Comparison of ENCODE assay signal across 8 mouse cellular contexts in the genomic region with DNA sequence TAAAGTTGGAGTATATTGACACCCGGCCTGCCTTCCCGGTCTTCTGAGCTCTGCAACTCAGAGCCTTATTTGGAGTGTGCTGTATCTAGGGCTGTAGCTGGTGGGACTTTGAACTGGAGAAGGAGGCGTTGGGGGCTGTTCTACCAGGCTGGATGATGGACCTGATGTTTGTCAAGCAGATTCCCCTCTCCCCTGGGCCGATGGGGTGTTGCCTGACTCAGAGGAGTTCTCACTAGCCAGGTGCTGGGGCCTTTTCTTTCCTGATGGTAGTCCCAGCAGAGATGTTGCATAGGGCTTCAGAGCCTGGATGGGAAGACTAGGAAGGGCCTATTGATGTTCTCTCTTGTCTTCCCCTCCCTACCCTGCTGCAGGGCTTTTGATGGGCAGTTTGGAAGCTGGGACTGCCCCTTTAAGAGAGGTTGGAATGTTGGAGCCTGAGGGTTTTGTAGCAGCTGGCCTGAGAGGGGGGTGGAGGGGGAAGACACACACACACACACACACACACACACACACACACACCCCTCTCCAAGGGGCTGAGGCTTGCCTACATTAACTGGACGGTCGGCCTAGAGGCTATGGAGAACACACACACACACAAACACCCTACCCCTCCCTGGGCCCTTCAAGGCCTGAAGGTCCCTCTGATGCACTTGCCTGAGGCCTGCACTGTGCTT. TPM values are rescaled to one million over a fixed set of nuclear protein-coding genes. Genes with fewer than 3 reads are reported as not detected.
A peak's percentile ranks its signal among the peaks of the same experiment; 100 is the strongest.
DNase-seq lines count a peak whose midpoint lies in the region; ATAC-seq and TF ChIP-seq lines count a peak whose summit lies in the region.

No protein-coding gene starts in this region.

- 5% methylated on average over 6 of the region's 6 CpGs for WGBS in heart, embryonic 11.5 days (ENCODE audit: insufficient replicate concordance)
- WGBS in kidney, embryonic 15.5 days, result 4% methylated on average over 6 of the region's 6 CpGs

- peak overlapping the region; percentile 88 for H3K27ac ChIP-seq in heart, embryonic 11.5 days (ENCODE audit: low read depth, low read length)
- H3K27ac ChIP-seq in kidney, embryonic 15.5 days, result peak overlapping the region; percentile 90

- no peaks in the 10 kb centered on the region for H3K27me3 ChIP-seq in heart, embryonic 11.5 days (ENCODE audit: control insufficient read depth, insufficient read depth, low read length)
- no peaks in the 10 kb centered on the region for H3K27me3 ChIP-seq in kidney, embryonic 15.5 days

- DNase-seq in layer of hippocampus, postnatal 10 days (ENCODE audit: low spot score in 2 of 2), result peak; percentile 21 to 35
- no peak for DNase-seq in layer of hippocampus, adult 9-10 months (ENCODE audit: low spot score)
- DNase-seq in brain, embryonic 14.5 days (ENCODE audit: low read depth), result peak; percentile 88
- DNase-seq in lung, postnatal 36 days, result peak; percentile 51
- no peak for DNase-seq in spleen, postnatal 14 days (ENCODE audit: low spot score in 2 of 2)
- DNase-seq in left cerebral cortex, adult 11 months (ENCODE audit: low spot score), result no peak

- H3K4me1 ChIP-seq in heart, embryonic 11.5 days (ENCODE audit: control insufficient read depth, insufficient read depth, low read length), result peaks cover 14% of the 10 kb centered on the region
- H3K4me1 ChIP-seq in kidney, embryonic 15.5 days, result peaks cover 13% of the 10 kb centered on the region

- H3K4me3 ChIP-seq in heart, embryonic 11.5 days (ENCODE audit: low read depth, low read length), result peak overlapping the region; percentile 95
- H3K4me3 ChIP-seq in kidney, embryonic 15.5 days (replicated peaks), result peak overlapping the region; percentile 68

- H3K9ac ChIP-seq in heart, embryonic 11.5 days (ENCODE audit: low read depth, low read length), result peak overlapping the region; percentile 99
- peak overlapping the region; percentile 87 for H3K9ac ChIP-seq in kidney, embryonic 15.5 days

- TF ChIP-seq CTCF in brain, embryonic 14.5 days (IDR thresholded peaks at IDR 0.05; ENCODE audit: borderline replicate concordance, extremely low read depth, insufficient read depth, insufficient read length), result no peak

- peak overlapping the region; percentile 83 for H3K4me2 ChIP-seq in heart, embryonic 11.5 days
- peak overlapping the region; percentile 85 for H3K4me2 ChIP-seq in kidney, embryonic 15.5 days

- peak; percentile 35 for ATAC-seq in heart, embryonic 11.5 days (replicated peaks; ENCODE audit: insufficient number of reproducible peaks, low FRiP score, low TSS enrichment)
- peak; percentile 29 for ATAC-seq in kidney, embryonic 15.5 days (replicated peaks; ENCODE audit: low FRiP score)

- TF ChIP-seq POLR2A in brain, embryonic 14.5 days (IDR thresholded peaks at IDR 0.05; ENCODE audit: borderline replicate concordance, extremely low read depth, insufficient read depth, insufficient read length, poor library complexity, severe bottlenecking), result no peak

- no peaks in the 10 kb centered on the region for H3K9me3 ChIP-seq in heart, embryonic 11.5 days (replicated peaks; ENCODE audit: control insufficient read depth, low read length)
- H3K9me3 ChIP-seq in kidney, embryonic 15.5 days (replicated peaks), result no peaks in the 10 kb centered on the region

- H3K36me3 ChIP-seq in heart, embryonic 11.5 days (ENCODE audit: control insufficient read depth, insufficient read depth, low read length), result peaks cover 13% of the 10 kb centered on the region; the same call in 1 of the 2 replicates
- peaks cover 30% of the 10 kb centered on the region for H3K36me3 ChIP-seq in kidney, embryonic 15.5 days

RNA-seq across cellular contexts. Expression of a gene that starts 1.1 kb away (rescaled TPM):
- 10 to 100 TPM; 83.1 to 87.2 TPM for total RNA-seq in layer of hippocampus, postnatal 10 days (2021)
- polyA plus RNA-seq in brain, embryonic 14.5 days (2012; rRNA removed), result 63.6 and 109 TPM in 2 replicates
- polyA plus RNA-seq in heart, embryonic 11.5 days (2014; fragmentation: Nextera tagmentation; extraction: Ambion mirVana), result 32.2 and 34.8 TPM in 2 replicates
- polyA plus RNA-seq in kidney, embryonic 15.5 days (2015; fragmentation: Nextera tagmentation; extraction: Ambion mirVana), result 25.0 and 27.9 TPM in 2 replicates

RNA-seq across cellular contexts. Expression of a gene that starts 17.4 kb away (rescaled TPM):
- total RNA-seq in layer of hippocampus, postnatal 10 days (2021), result 100 to 1,000 TPM; 893 to 941 TPM
- polyA plus RNA-seq in brain, embryonic 14.5 days (2012; rRNA removed), result 1,266 and 1,281 TPM in 2 replicates
- polyA plus RNA-seq in heart, embryonic 11.5 days (2014; fragmentation: Nextera tagmentation; extraction: Ambion mirVana), result 490 and 502 TPM in 2 replicates
- 633 and 651 TPM in 2 replicates for polyA plus RNA-seq in kidney, embryonic 15.5 days (2015; fragmentation: Nextera tagmentation; extraction: Ambion mirVana)

RNA-seq across cellular contexts. Expression of a gene that starts 19.2 kb away (rescaled TPM):
- 10 to 100 TPM; 59.6 to 61.7 TPM for total RNA-seq in layer of hippocampus, postnatal 10 days (2021)
- polyA plus RNA-seq in brain, embryonic 14.5 days (2012; rRNA removed), result 56.7 and 61.0 TPM in 2 replicates
- 83.3 and 96.1 TPM in 2 replicates for polyA plus RNA-seq in heart, embryonic 11.5 days (2014; fragmentation: Nextera tagmentation; extraction: Ambion mirVana)
- 108 and 121 TPM in 2 replicates for polyA plus RNA-seq in kidney, embryonic 15.5 days (2015; fragmentation: Nextera tagmentation; extraction: Ambion mirVana)

RNA-seq across cellular contexts. Expression of a gene that starts 30.5 kb away (rescaled TPM):
- 10 to 100 TPM; 61.3 to 90.1 TPM for total RNA-seq in layer of hippocampus, postnatal 10 days (2021)
- 67.5 TPM in 2 replicates for polyA plus RNA-seq in brain, embryonic 14.5 days (2012; rRNA removed)
- 41.4 and 44.9 TPM in 2 replicates for polyA plus RNA-seq in heart, embryonic 11.5 days (2014; fragmentation: Nextera tagmentation; extraction: Ambion mirVana)
- polyA plus RNA-seq in kidney, embryonic 15.5 days (2015; fragmentation: Nextera tagmentation; extraction: Ambion mirVana), result 52.6 and 64.5 TPM in 2 replicates

Comparison
In these comparisons a context has a peak if more than half of its experiments do, and no peak if none do; other contexts are left out.
1. DNase-seq: peak in layer of hippocampus, postnatal 10 days (2 of 2), brain, embryonic 14.5 days (single experiment) and lung, postnatal 36 days (single experiment); none in layer of hippocampus, adult 9-10 months (single experiment), spleen, postnatal 14 days (0 of 2) and left cerebral cortex, adult 11 months (single experiment).